Mouse (Mus musculus) gastrocnemius, postnatal 14 days (tissue): ENCODE measurements around the gene Gm20388. TPM values are rescaled to one million over a fixed set of nuclear protein-coding genes. Genes with fewer than 3 reads are reported as not detected.
A peak's percentile ranks its signal among the peaks of the same experiment; 100 is the strongest.

Experiments used
- DNase-seq: peaks from one replicate; pipeline ENCODE4 v3.0.0; 2021; ENCODE audit warnings: mixed read lengths
- intact Hi-C: fragments of 180-260 bp; cut with DNase I; formaldehyde crosslinking; loops from one replicate; pipeline ENCODE4 v1.15.1; 2025; ENCODE audit warnings: low total_unique reads
- total RNA-seq, 2 experiments: library from RNA; stranded (reverse); gene quantifications; 2 replicates each; pipeline ENCODE4 v1.2.3; 2021

Gm20388 gene
- total RNA-seq, 2 experiments from 2014 or later, result 5.6 to 6.0 TPM

GRCm38 (mm10) chr8:122789796-122790195 is 2879.2 kb downstream of the Gm20388 start:
- intact Hi-C loops, result no loop called here
- DNase-seq, result no peak

- intact Hi-C loops, result no loop called here
- DNase-seq, result peak; percentile 63
Measured at GRCm38 (mm10) chr8:122793375-122794174, 2882.9 kb downstream of the Gm20388 start.

GRCm38 (mm10) chr8:122794175-122794454 is 2883.5 kb downstream of the Gm20388 start:
- no peak for DNase-seq
- intact Hi-C loops, result no loop called here

GRCm38 (mm10) chr8:122803906-122804761 is 2893.5 kb downstream of the Gm20388 start:
- DNase-seq, result no peak
- intact Hi-C loops, result no loop called here

GRCm38 (mm10) chr8:122805349-122805748 is 2894.7 kb downstream of the Gm20388 start:
- intact Hi-C loops, result no loop called here
- DNase-seq, result peak; percentile 38

- DNase-seq, result no peak
- intact Hi-C loops, result no loop called here
Measured at GRCm38 (mm10) chr8:122806956-122807538, 2896.4 kb downstream of the Gm20388 start.

- peak; percentile 40 for DNase-seq
- intact Hi-C loops, result no loop called here
Measured at GRCm38 (mm10) chr8:122807907-122808306, 2897.3 kb downstream of the Gm20388 start.

- no peak for DNase-seq
Measured at GRCm38 (mm10) chr8:122810376-122810775, 2899.7 kb downstream of the Gm20388 start.

GRCm38 (mm10) chr8:122811870-122812494 is 2901.3 kb downstream of the Gm20388 start:
- DNase-seq, result no peak
- intact Hi-C loops, result loop anchor here (5.0 kb wide), 1 partner anchor 125 kb away; no protein-coding TSS in a partner anchor

More at GRCm38 (mm10) chr8:122810376-122810775, 2899.7 kb downstream of the Gm20388 start:
- intact Hi-C loops, result loop anchor here (5.0 kb wide), 1 partner anchor 123 kb away; no protein-coding TSS in a partner anchor

GRCm38 (mm10) chr8:122812610-122813250 is 2902.1 kb downstream of the Gm20388 start:
- no peak for DNase-seq
- intact Hi-C loops, result loop anchor here (5.0 kb wide), 1 partner anchor 125 kb away; no protein-coding TSS in a partner anchor

GRCm38 (mm10) chr8:122814608-122815007 is 2904.0 kb downstream of the Gm20388 start:
- peak; percentile 43 for DNase-seq
- intact Hi-C loops, result loop anchor here (5.0 kb wide), 1 partner anchor 127 kb away; no protein-coding TSS in a partner anchor

GRCm38 (mm10) chr8:122816965-122817364 is 2906.3 kb downstream of the Gm20388 start:
- DNase-seq, result no peak
- intact Hi-C loops, result no loop called here

GRCm38 (mm10) chr8:122817724-122818496 is 2907.3 kb downstream of the Gm20388 start:
- no peak for DNase-seq
- intact Hi-C loops, result no loop called here

- no peak for DNase-seq
- intact Hi-C loops, result no loop called here
Measured at GRCm38 (mm10) chr8:122819776-122820175, 2909.1 kb downstream of the Gm20388 start.

- intact Hi-C loops, result no loop called here
- no peak for DNase-seq
Measured at GRCm38 (mm10) chr8:122824571-122824970, 2913.9 kb downstream of the Gm20388 start.

GRCm38 (mm10) chr8:122824986-122825385 is 2914.3 kb downstream of the Gm20388 start:
- no peak for DNase-seq

GRCm38 (mm10) chr8:122825408-122825807 is 2914.8 kb downstream of the Gm20388 start:
- DNase-seq, result no peak
- intact Hi-C loops, result no loop called here

More at GRCm38 (mm10) chr8:122824986-122825385, 2914.3 kb downstream of the Gm20388 start:
- intact Hi-C loops, result no loop called here

GRCm38 (mm10) chr8:122829396-122829795 is 2918.8 kb downstream of the Gm20388 start:
- intact Hi-C loops, result no loop called here
- no peak for DNase-seq
